Mouse (Mus musculus): ENCODE measurements around the gene Rtl8b. TPM values are rescaled to one million over a fixed set of nuclear protein-coding genes. Genes with fewer than 3 reads are reported as not detected.
"Not testable (repeated sequence)": the region's sequence is repeated elsewhere in the genome, so short reads cannot be mapped to it uniquely, and the experiment has no call there.

Gene Rtl8b
- polyA plus RNA-seq, 2 experiments, result 66.0 to 117 TPM

DNA sequence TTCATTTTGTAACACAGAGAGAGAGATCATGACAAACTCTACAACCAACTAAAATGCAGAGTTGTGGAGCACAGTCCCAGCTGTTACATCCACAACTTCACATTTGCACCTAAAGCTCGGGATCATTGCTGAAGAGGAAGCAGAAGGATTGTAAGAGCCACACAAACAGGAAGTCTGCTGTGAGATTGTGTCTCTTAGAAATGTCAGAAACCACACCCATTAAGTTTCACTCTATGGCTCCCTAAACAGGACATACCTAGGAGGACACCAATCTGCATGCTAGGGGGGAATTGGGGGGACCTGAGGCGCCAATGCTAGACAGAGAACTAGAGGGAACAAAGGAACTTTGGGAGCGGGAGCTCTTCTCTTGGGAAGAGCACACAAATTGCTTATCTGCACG lies 17.3 kb downstream of the Rtl8b start:
- not testable (repeated sequence) for DNase-seq (ENCODE audit: low spot score); H3K9ac ChIP-seq (ENCODE audit: low read depth, low read length, severe bottlenecking); H3K36me3 ChIP-seq (ENCODE audit: control insufficient read depth, insufficient read depth, low read length); H3K9me3 ChIP-seq (ENCODE audit: control insufficient read depth, low read length); H3K4me1 ChIP-seq (ENCODE audit: control insufficient read depth, insufficient read depth, low read length); H3K4me2 ChIP-seq (replicated peaks; ENCODE audit: low read depth, low read length, severe bottlenecking); ATAC-seq (ENCODE audit: low FRiP score, low read depth); H3K4me3 ChIP-seq (replicated peaks; ENCODE audit: low read length); H3K27me3 ChIP-seq (ENCODE audit: control insufficient read depth, insufficient read depth, low read length); H3K27ac ChIP-seq (replicated peaks; ENCODE audit: low read depth, low read length)
- 79% methylated on average over 4 of the region's 4 CpGs for WGBS

DNA sequence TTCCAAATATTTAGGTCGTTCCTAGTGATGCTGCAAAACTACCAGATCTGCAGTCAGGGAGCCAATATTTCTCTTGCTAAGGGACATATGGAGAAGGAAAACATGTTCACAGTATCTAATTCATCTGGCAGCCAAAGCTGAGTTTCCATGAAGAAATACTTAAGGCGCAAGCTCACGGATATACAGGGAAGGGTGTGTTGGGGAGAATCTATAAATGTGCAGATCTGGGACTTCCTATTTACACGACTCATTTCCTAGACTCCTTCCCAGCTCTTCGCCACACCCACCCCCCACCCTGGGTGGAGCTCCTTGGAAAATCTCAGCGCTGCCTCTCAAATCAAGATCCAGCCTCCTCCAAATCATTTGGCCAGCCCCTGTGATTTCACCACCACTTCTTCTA lies 24.3 kb downstream of the Rtl8b start:
- no peak overlapping the region for H3K27ac ChIP-seq (replicated peaks; ENCODE audit: low read depth, low read length)
- H3K9me3 ChIP-seq (ENCODE audit: control insufficient read depth, low read length), result no peaks in the 10 kb centered on the region
- H3K36me3 ChIP-seq (ENCODE audit: control insufficient read depth, insufficient read depth, low read length), result no peaks in the 10 kb centered on the region
- no peaks in the 10 kb centered on the region for H3K4me1 ChIP-seq (ENCODE audit: control insufficient read depth, insufficient read depth, low read length)
- TF ChIP-seq POLR2A (IDR thresholded peaks at IDR 0.05; ENCODE audit: borderline replicate concordance, extremely low read depth, insufficient read depth, insufficient read length), result no peak
- DNase-seq (ENCODE audit: low spot score), result no peak
- no peak overlapping the region for H3K4me3 ChIP-seq (replicated peaks; ENCODE audit: low read length)
- H3K9ac ChIP-seq (ENCODE audit: low read depth, low read length, severe bottlenecking), result no peak overlapping the region
- ATAC-seq (ENCODE audit: low FRiP score, low read depth), result no peak
- WGBS, result 80% methylated on average over 6 of the region's 6 CpGs
- H3K27me3 ChIP-seq (ENCODE audit: control insufficient read depth, insufficient read depth, low read length), result no peaks in the 10 kb centered on the region
- no peak overlapping the region for H3K4me2 ChIP-seq (replicated peaks; ENCODE audit: low read depth, low read length, severe bottlenecking)

DNA sequence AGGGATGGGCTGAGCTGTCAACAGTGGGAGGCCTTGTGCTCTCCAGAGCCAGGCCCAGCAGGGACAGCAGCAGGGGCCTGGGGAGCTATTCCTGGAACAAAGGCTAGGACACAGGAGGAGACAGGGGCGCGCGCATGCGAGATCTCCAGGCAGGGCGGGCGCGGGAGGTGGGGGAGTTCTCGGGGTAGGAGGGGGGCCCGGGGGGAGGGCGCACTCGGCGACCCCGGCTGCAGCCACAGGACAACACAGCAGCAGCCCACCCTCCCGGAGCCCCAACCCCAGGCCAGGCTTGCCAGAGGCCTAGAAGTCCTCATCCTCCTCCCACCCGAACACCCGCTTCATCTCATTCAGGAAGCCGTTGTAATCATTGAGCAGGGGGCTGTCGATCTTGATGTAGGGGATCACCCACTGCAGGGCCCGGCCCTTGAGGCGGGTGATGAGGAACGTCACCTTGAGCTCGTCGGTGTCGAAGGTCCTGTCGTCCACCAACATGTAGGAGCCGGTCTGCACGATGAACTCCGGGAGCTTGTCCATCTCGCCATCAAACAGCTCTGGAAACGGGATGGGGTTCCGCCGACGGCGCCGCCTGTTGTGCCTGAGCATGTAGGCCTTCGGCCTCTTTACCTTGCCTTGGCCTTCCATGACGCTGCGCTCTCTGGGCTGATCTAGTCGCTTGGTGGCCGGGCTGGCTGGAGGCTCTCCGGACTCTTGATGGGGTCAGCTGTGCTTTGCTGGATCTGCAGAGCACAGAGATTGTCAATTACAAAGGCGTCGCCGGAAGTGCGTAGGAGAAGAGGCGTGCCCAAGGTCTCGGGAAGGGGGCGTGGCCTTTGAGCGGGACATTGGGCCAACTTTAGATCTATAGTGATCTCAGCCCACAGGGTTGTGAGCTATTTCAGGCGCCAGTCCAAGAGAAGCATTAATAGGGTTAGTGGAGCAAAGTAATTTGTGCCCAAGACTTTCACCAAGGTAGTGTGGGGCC lies 26.9 kb downstream of the Rtl8b start, which contains the start of gene Rtl8a:
TSS of gene Rtl8a (minus strand) at position 703 of the 982 bp plus-strand sequence.
- peak within 1 kb of the TSS; percentile 28 for H3K4me3 ChIP-seq (replicated peaks; ENCODE audit: low read length)
- peak within 1 kb of the TSS; percentile 42 for H3K4me2 ChIP-seq (replicated peaks; ENCODE audit: low read depth, low read length, severe bottlenecking)
- WGBS, result 14% methylated on average over 9 of the region's 50 CpGs
- ATAC-seq (ENCODE audit: low FRiP score, low read depth) (peak; percentile 93), DNase-seq (ENCODE audit: low spot score) (peak; percentile 84)
- H3K36me3 ChIP-seq (ENCODE audit: control insufficient read depth, insufficient read depth, low read length); H3K9ac ChIP-seq (ENCODE audit: low read depth, low read length, severe bottlenecking); H3K27ac ChIP-seq (replicated peaks; ENCODE audit: low read depth, low read length); H3K4me1 ChIP-seq (ENCODE audit: control insufficient read depth, insufficient read depth, low read length); H3K27me3 ChIP-seq (ENCODE audit: control insufficient read depth, insufficient read depth, low read length); H3K9me3 ChIP-seq (ENCODE audit: control insufficient read depth, low read length): not testable (repeated sequence)

DNA sequence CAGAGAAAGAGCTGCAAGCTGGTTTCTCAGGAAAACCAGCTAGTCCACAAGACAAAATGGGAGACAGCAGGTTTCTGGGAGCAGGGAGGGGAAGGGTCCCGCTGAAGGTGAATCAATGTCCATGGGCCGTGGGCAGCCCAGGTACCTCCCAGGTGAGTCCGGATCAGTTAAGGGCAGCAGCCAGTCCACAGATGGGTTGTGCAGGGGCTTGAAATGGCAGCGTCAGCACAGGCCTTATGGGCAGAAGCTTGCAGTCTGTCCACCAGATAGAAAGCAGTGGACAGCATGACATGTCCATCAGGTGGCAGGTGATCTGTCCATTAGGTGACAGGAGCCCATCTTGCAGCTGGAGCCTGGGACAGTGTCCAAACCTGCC lies 27.6 kb downstream of the Rtl8b start:
- not testable (repeated sequence) for H3K9ac ChIP-seq (ENCODE audit: low read depth, low read length, severe bottlenecking); H3K27me3 ChIP-seq (ENCODE audit: control insufficient read depth, insufficient read depth, low read length); H3K9me3 ChIP-seq (ENCODE audit: control insufficient read depth, low read length); H3K4me1 ChIP-seq (ENCODE audit: control insufficient read depth, insufficient read depth, low read length); H3K27ac ChIP-seq (replicated peaks; ENCODE audit: low read depth, low read length); H3K36me3 ChIP-seq (ENCODE audit: control insufficient read depth, insufficient read depth, low read length); DNase-seq (ENCODE audit: low spot score); H3K4me3 ChIP-seq (replicated peaks; ENCODE audit: low read length); ATAC-seq (ENCODE audit: low FRiP score, low read depth)
- H3K4me2 ChIP-seq (replicated peaks; ENCODE audit: low read depth, low read length, severe bottlenecking), result 0 out of 2 replicates have a peak overlapping the region, but pooled peaks have one; percentile 28
- 48% methylated on average over 3 of the region's 4 CpGs for WGBS

DNA sequence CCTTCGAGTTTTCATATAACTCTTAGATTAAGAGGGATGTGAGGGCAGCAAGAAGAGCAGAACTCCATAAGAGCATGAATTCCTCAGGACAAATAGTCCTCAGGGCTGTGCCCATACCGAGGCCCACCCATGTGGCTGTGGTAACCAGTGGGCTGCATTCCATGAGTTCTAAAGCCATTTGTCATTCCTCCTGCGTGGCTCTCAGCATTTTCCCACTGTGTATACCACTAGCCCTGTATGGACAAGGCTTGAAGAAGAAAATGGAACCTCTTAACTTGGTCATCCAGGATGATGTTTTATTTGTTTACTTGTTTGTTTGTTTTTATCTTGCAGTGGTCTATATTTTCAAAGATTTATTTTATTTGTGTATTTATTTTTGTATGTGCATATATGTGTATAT lies 32.1 kb downstream of the Rtl8b start:
- H3K27ac ChIP-seq (replicated peaks; ENCODE audit: low read depth, low read length); H3K9ac ChIP-seq (ENCODE audit: low read depth, low read length, severe bottlenecking); H3K4me1 ChIP-seq (ENCODE audit: control insufficient read depth, insufficient read depth, low read length); ATAC-seq (ENCODE audit: low FRiP score, low read depth); H3K9me3 ChIP-seq (ENCODE audit: control insufficient read depth, low read length); H3K27me3 ChIP-seq (ENCODE audit: control insufficient read depth, insufficient read depth, low read length); H3K4me3 ChIP-seq (replicated peaks; ENCODE audit: low read length); H3K4me2 ChIP-seq (replicated peaks; ENCODE audit: low read depth, low read length, severe bottlenecking); H3K36me3 ChIP-seq (ENCODE audit: control insufficient read depth, insufficient read depth, low read length); DNase-seq (ENCODE audit: low spot score): not testable (repeated sequence)
- WGBS, result 64% methylated on average over 3 of the region's 3 CpGs

Other genes starting within 250 kb of the Rtl8b start
- gene Etd, start 235.5 kb downstream of the Rtl8b start, polyA plus RNA-seq (2012; rRNA removed), result not detected in 2 replicates
- gene Etd, start 235.5 kb downstream of the Rtl8b start, polyA plus RNA-seq (2014; fragmentation: Nextera tagmentation; extraction: Ambion mirVana), result not detected in 2 replicates
- 53.2 and 54.6 TPM in 2 replicates for gene Rtl8c, start 62.4 kb downstream of the Rtl8b start, polyA plus RNA-seq (2012; rRNA removed)
- 60.1 and 60.7 TPM in 2 replicates for gene Rtl8c, start 62.4 kb downstream of the Rtl8b start, polyA plus RNA-seq (2014; fragmentation: Nextera tagmentation; extraction: Ambion mirVana)
- not detected in 2 replicates for gene Gm14597, start 61.4 kb downstream of the Rtl8b start, polyA plus RNA-seq (2012; rRNA removed)
- gene Gm14597, start 61.4 kb downstream of the Rtl8b start, polyA plus RNA-seq (2014; fragmentation: Nextera tagmentation; extraction: Ambion mirVana), result not detected in 2 replicates
- 99.8 and 135 TPM in 2 replicates for gene Rtl8a, start 26.7 kb downstream of the Rtl8b start, polyA plus RNA-seq (2012; rRNA removed)
- gene Rtl8a, start 26.7 kb downstream of the Rtl8b start, polyA plus RNA-seq (2014; fragmentation: Nextera tagmentation; extraction: Ambion mirVana), result 71.3 and 71.4 TPM in 2 replicates
- gene 4930502E18Rik, start 54.4 kb upstream of the Rtl8b start, polyA plus RNA-seq (2012; rRNA removed), result 0.17 and 0.31 TPM in 2 replicates
- 0.26 and 0.36 TPM in 2 replicates for gene 4930502E18Rik, start 54.4 kb upstream of the Rtl8b start, polyA plus RNA-seq (2014; fragmentation: Nextera tagmentation; extraction: Ambion mirVana)
- gene 1700013H16Rik, start 87.4 kb upstream of the Rtl8b start, polyA plus RNA-seq (2012; rRNA removed), result not detected in 2 replicates
- not detected in 2 replicates for gene 1700013H16Rik, start 87.4 kb upstream of the Rtl8b start, polyA plus RNA-seq (2014; fragmentation: Nextera tagmentation; extraction: Ambion mirVana)
- 0.09 and 0.10 TPM in 2 replicates for gene Zfp36l3, start 106.0 kb upstream of the Rtl8b start, polyA plus RNA-seq (2012; rRNA removed)
- gene Zfp36l3, start 106.0 kb upstream of the Rtl8b start, polyA plus RNA-seq (2014; fragmentation: Nextera tagmentation; extraction: Ambion mirVana), result not detected in 2 replicates
- gene Xlr, start 127.3 kb upstream of the Rtl8b start, polyA plus RNA-seq (2012; rRNA removed), result 0.39 and 0.65 TPM in 2 replicates
- gene Xlr, start 127.3 kb upstream of the Rtl8b start, polyA plus RNA-seq (2014; fragmentation: Nextera tagmentation; extraction: Ambion mirVana), result 1.0 and 1.2 TPM in 2 replicates

All from limb, embryonic 14.5 days (tissue).